Mouse (Mus musculus) hindbrain, postnatal 0 days (tissue): ENCODE measurements around the gene Syce3. TPM values are rescaled to one million over a fixed set of nuclear protein-coding genes. Genes with fewer than 3 reads are reported as not detected.

ENCODE experiments used
- ATAC-seq: fragments of 200-750 bp; cut with Nextera tagmentation; 2 replicates; pipeline ENCODE4 v1.8.0; 2017; ENCODE audit warnings: mild to moderate bottlenecking, moderate TSS enrichment, moderate library complexity
- DNase-seq: peaks from one replicate; pipeline ENCODE4 v3.0.0-alpha.2; 2015; ENCODE audit warnings: low spot score
- H3K27ac ChIP-seq: fragments of 300-500 bp; sonication (generic); 2 replicates; pipeline ENCODE4 v1.5.1; 2014; ENCODE audit warnings: mild to moderate bottlenecking
- H3K27me3 ChIP-seq: fragments of 300-500 bp; sonication (generic); 2 replicates; pipeline ENCODE4 v1.6.1; 2014; ENCODE audit warnings: low read length, mixed read lengths; ENCODE audit not compliant: insufficient read depth
- H3K36me3 ChIP-seq: fragments of 300-500 bp; sonication (generic); 2 replicates; pipeline ENCODE4 v1.6.1; 2014; ENCODE audit warnings: low read length, mixed read lengths; ENCODE audit not compliant: insufficient read depth
- H3K4me1 ChIP-seq: fragments of 300-500 bp; sonication (generic); 2 replicates; pipeline ENCODE4 v1.6.1; 2014; ENCODE audit warnings: antibody characterized with exemption, low read length, mixed read lengths; ENCODE audit not compliant: insufficient read depth
- H3K4me2 ChIP-seq: fragments of 300-500 bp; sonication (generic); 2 replicates; pipeline ENCODE4 v1.6.1; 2014; ENCODE audit warnings: low read depth, mild to moderate bottlenecking, low read length, moderate library complexity, mixed read lengths
- H3K4me3 ChIP-seq: fragments of 300-500 bp; sonication (generic); 2 replicates; pipeline ENCODE4 v1.5.1; 2014; ENCODE audit warnings: low read length
- H3K9ac ChIP-seq: fragments of 300-500 bp; sonication (generic); replicated peaks from 2 replicates; pipeline ENCODE4 v1.6.1; 2014; ENCODE audit warnings: mild to moderate bottlenecking, low read length, moderate library complexity, mixed read lengths
- H3K9me3 ChIP-seq: fragments of 300-500 bp; sonication (generic); 2 replicates; pipeline ENCODE4 v1.6.1; 2016; ENCODE audit warnings: low read length, mixed read lengths
- CTCF ChIP-seq: IDR thresholded peaks from 2 replicates; pipeline ENCODE4 v1.5.1; 2016; ENCODE audit warnings: antibody characterized with exemption, control low read depth, low read depth
- WGBS: fragments of 180-500 bp; shearing (Covaris S2); extraction: QIAGEN DNeasy Blood & Tissue Kit; methylation state at CpG from one replicate; pipeline ENCODE4 v1.1.7; 2014; 5-methylcytosine and 5-hydroxymethylcytosine counted together
- polyA plus RNA-seq: library from polyadenylated mRNA; unstranded; fragments of >200 nt; fragmentation: Nextera tagmentation; extraction: Ambion mirVana; gene quantifications from 2 replicates; pipeline ENCODE4 v1.2.1, GENCODE M21; 2015
- total RNA-seq: library from RNA; depleted of rRNA; stranded (reverse); fragments of >200 nt; gene quantifications from 2 replicates; pipeline ENCODE4 v1.2.3, GENCODE M21; 2014

Gene Syce3
- total and polyA plus RNA-seq, 2 experiments from 2014 or later: not detected

GRCm38 (mm10) chr15:89374801-89375534 lies 35.3 kb downstream of the Syce3 start:
- Histone ChIP-seq H3K9me3 (no peaks in the 10 kb centered on the region), H3K27ac (no peak overlapping the region), H3K27me3 (peaks cover 24% of the 10 kb centered on the region), H3K4me1 (peaks cover 9% of the 10 kb centered on the region; the same call in 1 of the 2 replicates), H3K4me3 (no peak overlapping the region), H3K9ac (no peak overlapping the region), H3K4me2 (no peak overlapping the region), H3K36me3 (peaks cover 23% of the 10 kb centered on the region)
- TF ChIP-seq CTCF: no peak
- DNase-seq (no peak), ATAC-seq (no peak)
- 92% methylated on average over 17 of the region's 17 CpGs for WGBS

DNA sequence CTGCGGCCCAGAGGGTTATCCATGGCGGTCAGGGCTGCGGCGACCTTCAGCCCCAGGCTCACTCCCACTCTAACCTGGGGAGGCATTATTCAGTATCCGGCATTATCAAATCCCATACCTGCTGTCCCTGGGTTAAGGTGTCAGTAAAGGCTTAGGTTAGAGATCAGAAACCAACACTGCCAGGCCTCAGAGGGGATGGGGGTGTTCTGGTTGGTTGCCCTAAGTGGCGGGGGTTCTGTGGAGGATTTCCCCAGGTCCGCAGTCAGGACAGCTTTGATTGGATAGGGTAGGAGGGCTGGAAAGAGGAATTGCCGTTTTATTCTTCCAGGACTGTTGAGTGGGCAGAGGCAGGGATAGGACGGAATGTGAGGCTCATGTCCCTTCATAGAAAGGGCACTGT lies 36.0 kb downstream of the Syce3 start:
- TF ChIP-seq CTCF: no peak
- Histone ChIP-seq H3K27me3 (peaks cover 22% of the 10 kb centered on the region), H3K4me3 (peak overlapping the region; percentile 66), H3K9ac (peak overlapping the region; percentile 68), H3K4me1 (peaks cover 9% of the 10 kb centered on the region; the same call in 1 of the 2 replicates), H3K9me3 (no peaks in the 10 kb centered on the region), H3K36me3 (peaks cover 29% of the 10 kb centered on the region), H3K4me2 (peak overlapping the region; percentile 69), H3K27ac (peak overlapping the region; percentile 88)
- ATAC-seq (no peak), DNase-seq (no peak)
- 53% methylated on average over 9 of the region's 9 CpGs for WGBS

DNA sequence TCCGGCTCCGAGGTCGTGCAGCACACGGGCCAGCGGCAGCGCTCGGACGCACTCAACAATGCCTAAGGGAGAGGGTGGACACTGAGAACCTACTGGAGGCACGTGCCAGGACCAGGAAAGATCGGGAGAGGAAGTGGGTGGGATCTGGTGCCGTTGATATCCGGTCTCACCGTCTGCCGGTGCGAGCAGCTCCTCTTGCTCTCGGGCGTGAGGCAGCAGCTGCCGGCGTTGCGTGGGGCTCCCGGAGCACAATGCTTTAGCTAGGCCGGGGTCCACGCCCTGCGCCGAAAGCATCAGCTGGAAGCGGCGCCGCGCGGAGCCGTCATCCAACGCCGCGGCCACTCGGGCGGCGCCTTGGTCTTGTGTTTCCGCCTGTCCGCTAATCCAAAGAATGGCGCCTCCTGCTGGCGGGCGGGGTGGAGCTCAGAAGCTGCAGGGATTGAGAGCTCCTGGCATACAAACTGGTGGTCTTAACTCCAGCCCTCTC lies 36.5 kb downstream of the Syce3 start, which contains the start of gene Sco2:
Gene Sco2 (minus strand): TSS at position 85 of the 487 bp plus-strand sequence.
- under 1% methylated on average over 42 of the region's 42 CpGs for WGBS
- Histone ChIP-seq H3K4me3 (peak within 1 kb of the TSS; percentile 66), H3K4me2 (peak within 1 kb of the TSS; percentile 69)

GRCm38 (mm10) chr15:89373027-89373761 lies 37.1 kb downstream of the Syce3 start:
- ATAC-seq (peak; percentile 81), DNase-seq (peak; percentile 86)
- Histone ChIP-seq H3K27me3 (peaks cover 14% of the 10 kb centered on the region), H3K9me3 (no peaks in the 10 kb centered on the region), H3K4me1 (no peaks in the 10 kb centered on the region; the same call in 1 of the 2 replicates), H3K36me3 (peaks cover 34% of the 10 kb centered on the region), H3K9ac (peak overlapping the region; percentile 68), H3K27ac (peak overlapping the region; percentile 88), H3K4me3 (peak overlapping the region; percentile 66), H3K4me2 (peak overlapping the region; percentile 69)
- TF ChIP-seq CTCF: peak; percentile 71
- WGBS: 2% methylated on average over 35 of the region's 35 CpGs

More for the DNA sequence above, 36.5 kb downstream of the Syce3 start, which contains the start of gene Sco2:
- Histone ChIP-seq H3K36me3 (peaks cover 29% of the 10 kb centered on the region), H3K9me3 (no peaks in the 10 kb centered on the region), H3K27ac (peak within 1 kb of the TSS; percentile 88), H3K27me3 (peaks cover 17% of the 10 kb centered on the region), H3K4me1 (peaks cover 5% of the 10 kb centered on the region; the same call in 1 of the 2 replicates), H3K9ac (peak within 1 kb of the TSS; percentile 68)
- ATAC-seq: peak; percentile 80
- DNase-seq: peak; percentile 95
- TF ChIP-seq CTCF: peak; percentile 87

DNA sequence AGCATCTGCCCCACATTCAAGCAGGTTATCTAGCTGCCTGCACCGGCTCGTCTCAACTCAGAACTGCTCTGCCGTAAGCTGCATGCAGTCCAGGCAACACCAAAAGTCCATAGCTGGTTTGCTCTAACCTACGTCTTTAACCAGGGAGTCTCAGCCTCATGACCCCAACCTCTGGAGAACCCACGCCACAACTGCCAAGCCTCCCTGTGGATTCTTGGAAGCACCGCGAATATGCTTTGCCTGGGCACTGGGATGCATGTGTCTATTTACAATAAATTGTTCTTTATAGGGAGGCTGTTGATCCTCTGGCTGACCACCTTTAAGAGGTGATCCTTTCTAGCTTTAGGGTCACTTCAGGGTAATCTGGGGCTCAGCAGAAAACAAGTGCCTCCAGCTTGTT lies 37.8 kb downstream of the Syce3 start:
- Histone ChIP-seq H3K9ac (peak overlapping the region; percentile 68; the same call in 1 of the 2 replicates), H3K27me3 (peaks cover 9% of the 10 kb centered on the region; the same call in 1 of the 2 replicates), H3K27ac (peak overlapping the region; percentile 88; the same call in 1 of the 2 replicates), H3K4me3 (peak overlapping the region; percentile 66; the same call in 1 of the 2 replicates), H3K4me1 (no peaks in the 10 kb centered on the region; the same call in 1 of the 2 replicates), H3K36me3 (peaks cover 41% of the 10 kb centered on the region), H3K9me3 (no peaks in the 10 kb centered on the region), H3K4me2 (peak overlapping the region; percentile 69)
- ATAC-seq: no peak
- no peak for TF ChIP-seq CTCF
- DNase-seq: no peak
- WGBS: 79% methylated on average over 7 of the region's 7 CpGs

GRCm38 (mm10) chr15:89372068-89372467 lies 38.2 kb downstream of the Syce3 start:
- Histone ChIP-seq H3K27me3 (peaks cover 8% of the 10 kb centered on the region; the same call in 1 of the 2 replicates), H3K4me2 (no peak overlapping the region), H3K4me3 (no peak overlapping the region), H3K27ac (no peak overlapping the region), H3K9ac (no peak overlapping the region), H3K36me3 (peaks cover 46% of the 10 kb centered on the region), H3K4me1 (no peaks in the 10 kb centered on the region; the same call in 1 of the 2 replicates), H3K9me3 (no peaks in the 10 kb centered on the region)
- DNase-seq: no peak
- ATAC-seq: no peak
- WGBS: 86% methylated on average over 13 of the region's 13 CpGs
- TF ChIP-seq CTCF: no peak
